Mouse (Mus musculus) liver, embryonic 14.5 days (tissue): ENCODE data around the gene Grid2.

ENCODE experiments used
- CTCF ChIP-seq: IDR thresholded peaks from 2 replicates; pipeline ENCODE4 v1.5.1; 2016; ENCODE audit warnings: antibody characterized with exemption, low read depth, control low read depth
- EP300 ChIP-seq: IDR thresholded peaks from 2 replicates; pipeline ENCODE4 v1.6.1; 2016; ENCODE audit warnings: antibody characterized with exemption, low read depth

- TF ChIP-seq CTCF (no peak), EP300 (no peak)
Measured at GRCm38 (mm10) chr6:64728499-64729198, 1473.0 kb downstream of the Grid2 start, which contains the start of gene Atoh1.
